Mouse (Mus musculus) liver, embryonic 11.5 days (tissue): Measurements from ENCODE around the gene Olfr1312. TPM values are rescaled to one million over a fixed set of nuclear protein-coding genes. Genes with fewer than 3 reads are reported as not detected.
"Not testable (repeated sequence)": the region's sequence is repeated elsewhere in the genome, so short reads cannot be mapped to it uniquely, and the experiment has no call there.

Source experiments
- ATAC-seq: fragments of 200-750 bp; cut with Nextera tagmentation; replicated peaks from 2 replicates; pipeline ENCODE4 v1.8.0; 2017; ENCODE audit warnings: moderate number of reproducible peaks, mild to moderate bottlenecking, moderate TSS enrichment, moderate library complexity; ENCODE audit not compliant: low FRiP score
- DNase-seq: peaks from one replicate; pipeline ENCODE4 v3.0.0-alpha.2; 2017; ENCODE audit warnings: low spot score
- H3K27ac ChIP-seq: fragments of 300-500 bp; sonication (generic); 2 replicates; pipeline ENCODE4 v1.5.1; 2014; ENCODE audit warnings: mild to moderate bottlenecking, low read depth, low read length, control low read depth
- H3K27me3 ChIP-seq: fragments of 300-500 bp; sonication (generic); replicated peaks from 2 replicates; pipeline ENCODE4 v1.6.1; 2014; ENCODE audit warnings: low read length, mixed read lengths; ENCODE audit not compliant: control insufficient read depth, insufficient read depth
- H3K36me3 ChIP-seq: fragments of 300-500 bp; sonication (generic); 2 replicates; pipeline ENCODE4 v1.6.1; 2014; ENCODE audit warnings: mild to moderate bottlenecking, low read length, moderate library complexity, mixed read lengths; ENCODE audit not compliant: control insufficient read depth, insufficient read depth
- H3K4me1 ChIP-seq: fragments of 300-500 bp; sonication (generic); replicated peaks from 2 replicates; pipeline ENCODE4 v1.6.1; 2014; ENCODE audit warnings: low read length, mixed read lengths; ENCODE audit not compliant: control insufficient read depth, insufficient read depth
- H3K4me2 ChIP-seq: fragments of 300-500 bp; sonication (generic); 2 replicates; pipeline ENCODE4 v1.6.1; 2014; ENCODE audit warnings: mild to moderate bottlenecking, control low read depth, moderate library complexity
- H3K4me3 ChIP-seq: fragments of 300-500 bp; sonication (generic); 2 replicates; pipeline ENCODE4 v1.5.1; 2014; ENCODE audit warnings: low read depth, low read length, control low read depth
- H3K9ac ChIP-seq: fragments of 300-500 bp; sonication (generic); 2 replicates; pipeline ENCODE4 v1.6.1; 2014; ENCODE audit warnings: low read depth, low read length, control low read depth
- H3K9me3 ChIP-seq: fragments of 300-500 bp; sonication (generic); 2 replicates; pipeline ENCODE4 v1.6.1; 2016; ENCODE audit warnings: low read length, inconsistent platforms, mixed read lengths; ENCODE audit not compliant: control insufficient read depth
- WGBS: fragments of 180-500 bp; shearing (Covaris S2); extraction: QIAGEN DNeasy Blood & Tissue Kit; methylation state at CpG from one replicate; pipeline ENCODE4 v1.1.7; 2014; 5-methylcytosine and 5-hydroxymethylcytosine counted together
- polyA plus RNA-seq: library from polyadenylated mRNA; unstranded; fragments of >200 nt; fragmentation: Nextera tagmentation; extraction: Ambion mirVana; gene quantifications from 2 replicates; pipeline ENCODE4 v1.2.1, GENCODE M21; 2014

The Olfr1312 gene
- not detected in 2 replicates for polyA plus RNA-seq

GRCm38 (mm10) chr2:112050138-112050537 lies at the start of gene Olfr1312:
Gene Olfr1312 (minus strand): TSS chr2:112050238.
- ATAC-seq, result no peak
- H3K4me2 ChIP-seq, result no peak within 1 kb of the TSS
- no peaks in the 10 kb centered on the region for H3K4me1 ChIP-seq
- DNase-seq, result no peak
- H3K4me3 ChIP-seq, result no peak within 1 kb of the TSS
- H3K9ac ChIP-seq, result no peak within 1 kb of the TSS
- no peaks in the 10 kb centered on the region for H3K27me3 ChIP-seq
- WGBS, result 26% methylated on average over 1 of the region's 1 CpGs
- H3K27ac ChIP-seq, result no peak within 1 kb of the TSS
- no peaks in the 10 kb centered on the region for H3K36me3 ChIP-seq
- H3K9me3 ChIP-seq, result no peaks in the 10 kb centered on the region

GRCm38 (mm10) chr2:112096681-112097080 lies 46.6 kb upstream of the Olfr1312 start, which contains the start of gene Olfr1314:
Gene Olfr1314 (minus strand): TSS chr2:112096781.
- H3K36me3 ChIP-seq, result no peaks in the 10 kb centered on the region

GRCm38 (mm10) chr2:112077743-112078142 lies 27.7 kb upstream of the Olfr1312 start, which contains the start of gene Olfr1313:
Gene Olfr1313 (minus strand): TSS chr2:112077843.
- Histone ChIP-seq H3K9me3 (no peaks in the 10 kb centered on the region), H3K4me1 (no peaks in the 10 kb centered on the region), H3K36me3 (no peaks in the 10 kb centered on the region), H3K4me3 (no peak within 1 kb of the TSS), H3K4me2 (no peak within 1 kb of the TSS), H3K9ac (no peak within 1 kb of the TSS), H3K27ac (no peak within 1 kb of the TSS), H3K27me3 (no peaks in the 10 kb centered on the region)
- no peak for DNase-seq
- no peak for ATAC-seq

More at GRCm38 (mm10) chr2:112096681-112097080, 46.6 kb upstream of the Olfr1312 start, which contains the start of gene Olfr1314:
- DNase-seq (no peak), ATAC-seq (no peak)
- H3K27me3 ChIP-seq, result no peaks in the 10 kb centered on the region
- no peaks in the 10 kb centered on the region for H3K4me1 ChIP-seq
- H3K4me2 ChIP-seq, result no peak within 1 kb of the TSS
- no peak within 1 kb of the TSS for H3K27ac ChIP-seq
- no peaks in the 10 kb centered on the region for H3K9me3 ChIP-seq
- no peak within 1 kb of the TSS for H3K4me3 ChIP-seq
- no peak within 1 kb of the TSS for H3K9ac ChIP-seq

DNA sequence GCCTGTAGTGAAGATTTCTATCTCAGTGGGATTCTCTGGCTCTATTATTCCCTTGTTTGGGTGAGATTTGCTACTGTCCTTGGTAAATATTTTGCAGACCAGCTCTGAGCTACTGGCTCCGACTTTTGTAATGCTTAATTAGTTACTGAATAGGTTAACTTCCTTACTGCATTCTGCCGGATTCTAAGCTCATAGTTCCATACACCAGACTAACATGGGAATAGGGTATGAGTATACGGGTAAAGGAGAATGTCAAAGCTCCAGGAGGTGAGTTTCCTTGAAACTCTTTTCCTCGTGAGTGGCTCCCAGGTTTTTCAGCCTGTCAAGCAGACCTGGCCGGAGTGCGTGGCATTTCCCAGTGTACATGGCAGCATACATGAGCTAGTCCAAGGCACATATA lies 23.1 kb downstream of the Olfr1312 start:
- H3K9ac ChIP-seq, ATAC-seq, H3K4me3 ChIP-seq, H3K4me2 ChIP-seq, H3K9me3 ChIP-seq, H3K27me3 ChIP-seq, H3K4me1 ChIP-seq, H3K36me3 ChIP-seq, DNase-seq, H3K27ac ChIP-seq: not testable (repeated sequence)
- 37% methylated on average over 6 of the region's 6 CpGs for WGBS

GRCm38 (mm10) chr2:112024312-112024711 lies 25.7 kb downstream of the Olfr1312 start, which contains the start of gene Olfr1311:
Gene Olfr1311 (minus strand): TSS chr2:112024412.
- ATAC-seq (no peak), DNase-seq (no peak)
- H3K27me3 ChIP-seq, result no peaks in the 10 kb centered on the region
- no peak within 1 kb of the TSS for H3K4me2 ChIP-seq
- H3K4me1 ChIP-seq, result no peaks in the 10 kb centered on the region
- WGBS, result 79% methylated on average over 2 of the region's 2 CpGs
- H3K9ac ChIP-seq, result no peak within 1 kb of the TSS
- H3K4me3 ChIP-seq, result no peak within 1 kb of the TSS
- H3K36me3 ChIP-seq, result no peaks in the 10 kb centered on the region
- no peaks in the 10 kb centered on the region for H3K9me3 ChIP-seq
- H3K27ac ChIP-seq, result no peak within 1 kb of the TSS

DNA sequence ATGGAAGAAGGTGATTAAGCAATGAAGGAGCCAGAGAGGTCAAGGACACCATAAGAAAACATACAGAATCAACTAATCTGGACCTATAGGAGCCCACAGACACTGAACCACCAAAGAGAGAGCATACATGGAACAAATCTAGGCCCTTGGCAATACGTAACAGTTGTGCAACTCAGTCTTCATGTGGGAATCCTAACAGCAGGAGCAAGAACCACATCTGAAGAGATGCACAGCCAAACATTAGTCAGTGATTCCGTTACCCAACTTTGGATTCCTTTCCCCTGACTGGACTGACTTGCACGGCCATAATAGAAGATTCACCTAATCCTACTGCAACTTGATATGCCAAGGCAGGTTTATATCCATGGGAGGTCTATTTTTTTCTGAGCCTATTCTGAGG lies 35.1 kb downstream of the Olfr1312 start:
- ATAC-seq, result no peak
- no peaks in the 10 kb centered on the region for H3K36me3 ChIP-seq
- no peaks in the 10 kb centered on the region for H3K4me1 ChIP-seq
- no peak overlapping the region for H3K9ac ChIP-seq
- H3K27ac ChIP-seq, result no peak overlapping the region
- 59% methylated on average over 3 of the region's 3 CpGs for WGBS
- no peak overlapping the region for H3K4me2 ChIP-seq
- no peak for DNase-seq
- H3K4me3 ChIP-seq, result no peak overlapping the region
- no peaks in the 10 kb centered on the region for H3K9me3 ChIP-seq
- H3K27me3 ChIP-seq, result no peaks in the 10 kb centered on the region

DNA sequence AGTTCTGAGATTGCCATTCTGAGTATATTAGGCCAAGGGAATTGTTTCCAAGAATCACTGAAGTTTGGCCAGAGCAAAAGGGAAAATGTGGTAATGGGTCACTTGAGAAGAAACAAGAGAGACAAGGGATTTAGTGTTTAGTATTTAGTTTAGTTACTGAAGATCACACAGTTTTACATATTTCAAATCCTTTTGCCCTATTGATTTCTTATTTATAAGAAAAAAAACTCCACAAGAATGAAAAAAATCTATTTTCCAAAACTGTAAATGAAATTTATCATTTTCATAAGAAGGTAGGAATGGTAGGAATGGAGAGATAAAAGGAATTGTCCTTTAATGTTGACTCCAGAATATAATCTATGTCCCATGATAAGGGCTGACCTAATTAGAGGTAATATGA lies 37.4 kb downstream of the Olfr1312 start, which contains the start of gene Olfr1310:
Gene Olfr1310, minus strand, starts transcription at position 101 of the 400 bp plus-strand sequence.
- Histone ChIP-seq H3K9me3 (no peaks in the 10 kb centered on the region), H3K4me3 (no peak within 1 kb of the TSS), H3K4me1 (no peaks in the 10 kb centered on the region), H3K36me3 (no peaks in the 10 kb centered on the region), H3K9ac (no peak within 1 kb of the TSS), H3K27me3 (no peaks in the 10 kb centered on the region), H3K4me2 (no peak within 1 kb of the TSS), H3K27ac (no peak within 1 kb of the TSS)
- DNase-seq (no peak), ATAC-seq (no peak)

- H3K27me3 ChIP-seq, result no peaks in the 10 kb centered on the region
- H3K4me2 ChIP-seq, result no peak within 1 kb of the TSS
- 52% methylated on average over 1 of the region's 1 CpGs for WGBS
- no peak within 1 kb of the TSS for H3K4me3 ChIP-seq
- H3K9me3 ChIP-seq, result no peaks in the 10 kb centered on the region
- no peaks in the 10 kb centered on the region for H3K36me3 ChIP-seq
- ATAC-seq (no peak), DNase-seq (no peak)
- no peaks in the 10 kb centered on the region for H3K4me1 ChIP-seq
- H3K27ac ChIP-seq, result no peak within 1 kb of the TSS
- H3K9ac ChIP-seq, result no peak within 1 kb of the TSS
Observed at GRCm38 (mm10) chr2:111990181-111990580, 59.9 kb downstream of the Olfr1312 start, which contains the start of gene Olfr1309. Gene Olfr1309 (minus strand): TSS chr2:111990281.
